Mouse (Mus musculus): ENCODE data around the gene Lrrc46. TPM values are rescaled to one million over a fixed set of nuclear protein-coding genes. Genes with fewer than 3 reads are reported as not detected.

The Lrrc46 gene
- not detected for total RNA-seq (2023)

DNA sequence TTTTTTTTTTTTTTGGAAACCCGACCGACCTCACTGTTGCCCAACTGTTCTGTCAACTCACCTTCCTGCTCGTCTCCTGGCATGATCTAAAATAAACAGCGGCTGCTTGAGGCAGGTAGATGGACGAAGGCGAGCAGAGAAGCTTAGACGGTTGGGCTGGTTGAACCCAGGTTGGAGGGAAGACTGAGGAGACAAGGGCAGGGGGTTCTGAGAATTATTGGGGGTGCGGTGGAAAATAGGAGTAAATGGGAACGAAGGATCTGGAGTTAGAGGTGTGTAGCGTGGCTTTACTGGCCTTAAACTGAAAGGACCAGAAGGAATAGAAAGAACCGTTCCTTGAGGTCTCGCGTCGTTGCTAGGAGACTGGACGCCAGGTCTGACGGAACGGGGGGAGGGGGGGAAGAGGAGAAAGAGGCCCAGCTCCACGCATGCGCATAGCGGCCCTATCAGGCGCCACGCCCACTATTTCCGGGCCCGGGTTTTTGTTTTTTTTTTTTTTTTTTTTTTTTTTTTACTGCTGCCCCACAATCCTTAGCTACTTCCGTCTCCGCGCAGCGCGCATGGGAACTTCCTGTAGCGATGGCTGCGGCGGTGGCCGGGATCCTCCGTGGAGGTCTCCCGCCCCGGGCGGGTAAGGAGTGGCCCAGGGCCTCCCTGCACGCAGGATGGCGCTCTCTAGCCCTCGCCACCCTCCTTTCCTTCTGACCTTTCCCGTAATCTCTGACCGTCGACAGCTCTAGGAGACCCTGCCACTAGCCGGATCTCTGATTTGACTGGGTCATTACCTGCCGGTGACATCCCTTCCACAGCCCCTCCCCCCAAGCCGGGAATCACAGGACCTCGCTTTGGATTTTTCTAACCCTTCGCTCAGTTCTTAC lies at the start of gene Lrrc46, which contains the start of gene Mrpl10:
Lrrc46 (minus strand) TSS at position 386 of the 878 bp plus-strand sequence.
Mrpl10 (plus strand) TSS at position 539 of the 878 bp plus-strand sequence.

GRCm38 (mm10) chr11:97050216-97050943 lies 9.2 kb upstream of the Lrrc46 start, which contains the start of gene Osbpl7:
Osbpl7 (plus strand) TSS chr11:97050628.

GRCm38 (mm10) chr11:97029686-97030417 lies 11.4 kb downstream of the Lrrc46 start, which contains the start of gene Scrn2:
Scrn2 (plus strand) TSS chr11:97029938.

DNA sequence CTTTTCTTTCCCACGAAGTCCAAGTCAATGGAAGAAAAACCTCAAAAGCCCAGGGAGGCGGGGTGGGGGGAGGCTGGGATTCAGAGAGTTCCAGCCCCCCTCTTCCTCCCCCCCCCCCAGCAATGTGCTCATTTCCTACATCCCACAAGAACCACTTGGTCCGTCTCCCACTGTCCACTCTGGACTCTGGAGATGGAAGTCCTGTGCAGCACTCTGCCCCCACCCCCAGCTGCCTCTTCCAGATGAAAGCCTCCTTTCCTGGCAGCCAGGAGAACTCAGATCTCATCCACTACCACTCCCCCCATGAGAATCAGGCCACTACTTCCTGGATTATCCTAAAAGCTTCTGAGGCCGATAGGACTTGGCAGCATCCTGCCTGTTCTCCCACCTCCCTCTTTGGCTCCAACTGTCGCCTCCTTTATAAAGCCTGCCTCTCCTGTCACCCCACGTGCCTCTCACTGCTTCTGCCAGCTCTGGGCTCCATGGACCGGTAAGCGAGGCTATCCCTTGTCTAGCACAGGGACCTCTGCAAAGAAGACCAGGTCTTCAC lies 28.0 kb downstream of the Lrrc46 start, which contains the start of gene Sp6:
Sp6 (plus strand) TSS at position 274 of the 550 bp plus-strand sequence.

Other genes with a start within 250 kb of the Lrrc46 start
- gene Nfe2l1, start 211.4 kb downstream of the Lrrc46 start, total RNA-seq (2023): 10 to 100 TPM; 59.8 to 96.1 TPM
- gene Copz2, start 191.5 kb downstream of the Lrrc46 start, total RNA-seq (2023): 1 to 10 TPM; 1.8 to 4.5 TPM
- 10 to 100 TPM; 48.2 to 51.0 TPM for gene Cdk5rap3, start 124.9 kb downstream of the Lrrc46 start, total RNA-seq (2023)
- gene Prr15l, start 113.3 kb downstream of the Lrrc46 start, total RNA-seq (2023): not detected
- 10 to 100 TPM; 23.0 to 23.8 TPM for gene Pnpo, start 97.4 kb downstream of the Lrrc46 start, total RNA-seq (2023)
- 10 to 100 TPM; 35.9 to 41.8 TPM for gene Sp2, start 58.4 kb downstream of the Lrrc46 start, total RNA-seq (2023)
- not detected for gene Sp6, start 28.0 kb downstream of the Lrrc46 start, total RNA-seq (2023)
- gene Scrn2, start 11.5 kb downstream of the Lrrc46 start, total RNA-seq (2023): 1 to 10 TPM in 1 of 2 experiments, under 1 TPM in 1; 0.67 to 1.5 TPM
- 10 to 100 TPM; 38.5 to 41.1 TPM for gene Mrpl10, start 153 bp upstream of the Lrrc46 start, total RNA-seq (2023)
- 10 to 100 TPM; 12.7 to 17.6 TPM for gene Osbpl7, start 9.2 kb upstream of the Lrrc46 start, total RNA-seq (2023)
- gene Tbx21, start 73.9 kb upstream of the Lrrc46 start, total RNA-seq (2023): under 1 TPM in 1 of 2 experiments, not detected in 1; 0.21 TPM
- 10 to 100 TPM; 46.7 to 50.4 TPM for gene Tbkbp1, start 110.1 kb upstream of the Lrrc46 start, total RNA-seq (2023)
- 10 to 100 TPM; 89.2 to 95.8 TPM for gene Kpnb1, start 146.5 kb upstream of the Lrrc46 start, total RNA-seq (2023)
- gene Npepps, start 239.2 kb upstream of the Lrrc46 start, total RNA-seq (2023): 10 to 100 TPM; 59.1 to 59.2 TPM

Measured in monocyte, adult 59 days (primary cell).